Comparison of ENCODE assay signal across 8 mouse cellular contexts in genomic region chr9:46599931-46600708, GRCm38 (mm10).
DNase-seq lines count a peak whose midpoint lies in the region.

No protein-coding gene starts in this region.

- intact Hi-C loops in left cerebral cortex, postnatal 10 days (cut with DNase I): loop anchor here (5.0 kb wide), 1 partner anchor 88 kb away; no protein-coding TSS in a partner anchor

- peak; percentile 10 for DNase-seq in kidney, postnatal 14 days
- no peak for DNase-seq in kidney, adult 9 months
- peak; percentile 32 for DNase-seq in cerebellum, adult 9-11 months
- peak; percentile 22 to 53 for DNase-seq in frontal cortex, postnatal 14 days (ENCODE audit: low spot score in 2 of 2)
- peak; percentile 71 to 74 for DNase-seq in left cerebral cortex, postnatal 10 days (ENCODE audit: extremely low spot score in 1 of 2, low spot score in 2 of 2)
- peak; percentile 70 for DNase-seq in right cerebral cortex, postnatal 4 days
- DNase-seq in thymus, postnatal 14 days: no peak
- no peak for DNase-seq in gastrocnemius, adult 8-10 months (ENCODE audit: low spot score in 2 of 2)

Comparison
In these comparisons a context has a peak if more than half of its experiments do, and no peak if none do; other contexts are left out.
1. DNase-seq: peak in kidney, postnatal 14 days (single experiment), cerebellum, adult 9-11 months (single experiment), frontal cortex, postnatal 14 days (2 of 2), left cerebral cortex, postnatal 10 days (2 of 2) and right cerebral cortex, postnatal 4 days (single experiment); none in kidney, adult 9 months (single experiment), thymus, postnatal 14 days (single experiment) and gastrocnemius, adult 8-10 months (0 of 2).